Mouse (Mus musculus) CH12.LX (cell line): ENCODE data around the gene Icmt.

Experiments
- UBTF ChIP-seq: IDR thresholded peaks from 2 replicates; pipeline ENCODE4 v1.6.1; 2012; ENCODE audit warnings: low read depth, mild to moderate bottlenecking, inconsistent platforms, low read length, improper control_type of control experiment, moderate library complexity
- USF2 ChIP-seq: conservative IDR thresholded peaks from 2 replicates; pipeline ENCODE4 v1.6.1; 2011; ENCODE audit warnings: low read depth, low read length, improper control_type of control experiment
- ZC3H11A ChIP-seq: IDR thresholded peaks from 2 replicates; pipeline ENCODE4 v1.6.1; 2012; ENCODE audit warnings: low read depth, mild to moderate bottlenecking, inconsistent platforms, low read length, improper control_type of control experiment

DNA sequence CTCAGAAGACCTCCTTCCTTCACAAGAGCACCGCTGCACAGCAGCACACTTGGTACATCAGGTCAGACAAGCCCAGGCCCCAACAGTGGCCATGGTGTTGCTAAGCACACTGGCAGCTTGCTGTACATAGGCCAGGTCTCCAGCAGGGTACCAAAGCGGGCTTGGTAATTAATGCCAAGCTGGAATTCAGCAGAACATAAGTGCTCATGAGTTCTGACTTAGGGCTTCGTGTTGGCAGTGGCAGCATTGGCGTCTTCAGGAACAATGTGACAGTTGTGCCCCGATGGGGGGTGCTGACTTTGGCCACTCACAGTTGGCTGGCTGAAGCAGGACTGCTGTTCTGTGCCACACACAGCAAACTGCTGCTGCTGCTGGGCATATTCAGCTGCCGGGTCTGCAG, 7.7 kb downstream of the Icmt start:
- TF ChIP-seq ZC3H11A (no peak), UBTF (no peak), USF2 (no peak)
